Mouse (Mus musculus): Measurements from ENCODE around the gene Gorasp2.

Gene Gorasp2

DNA sequence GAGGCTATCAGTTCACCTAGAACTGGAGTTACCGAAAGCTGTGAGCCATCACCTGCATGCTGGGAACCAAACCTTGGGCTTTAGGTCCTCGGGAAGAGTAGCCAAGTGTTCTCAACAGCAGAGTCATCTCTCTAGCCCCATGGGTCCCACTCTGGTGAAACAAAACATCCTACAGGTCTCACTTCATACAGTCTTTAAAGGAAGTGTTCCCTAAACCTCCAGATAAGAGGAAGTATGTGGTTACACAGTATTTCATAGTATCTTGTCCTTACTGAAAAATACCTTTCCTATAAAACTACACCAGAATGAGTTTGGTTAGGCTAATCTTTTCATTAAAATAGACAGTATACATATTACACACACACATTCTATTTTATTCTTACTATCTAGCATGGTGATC, 81.2 kb downstream of the Gorasp2 start:
- DNase-seq (ENCODE audit: low spot score): no peak

DNA sequence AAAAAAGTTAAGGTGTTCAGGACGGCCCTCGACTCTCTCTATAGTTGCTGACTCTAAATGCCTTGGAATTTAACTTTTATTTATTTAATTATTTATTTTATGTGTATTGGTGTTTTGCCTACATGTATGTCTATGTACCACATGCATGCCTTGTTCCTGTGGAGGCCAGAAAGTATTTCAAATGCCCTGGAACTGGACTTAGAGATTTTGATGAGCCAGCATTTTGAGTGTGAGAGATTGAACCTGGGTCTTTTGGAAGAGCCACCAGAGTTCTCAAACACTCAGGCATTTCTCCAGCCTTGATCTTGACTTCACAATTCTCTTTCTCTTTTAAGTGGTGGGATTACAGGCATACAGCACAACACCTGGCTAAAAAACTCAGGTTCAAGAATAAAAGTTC, 90.3 kb downstream of the Gorasp2 start:
- DNase-seq (ENCODE audit: low spot score): no peak

DNA sequence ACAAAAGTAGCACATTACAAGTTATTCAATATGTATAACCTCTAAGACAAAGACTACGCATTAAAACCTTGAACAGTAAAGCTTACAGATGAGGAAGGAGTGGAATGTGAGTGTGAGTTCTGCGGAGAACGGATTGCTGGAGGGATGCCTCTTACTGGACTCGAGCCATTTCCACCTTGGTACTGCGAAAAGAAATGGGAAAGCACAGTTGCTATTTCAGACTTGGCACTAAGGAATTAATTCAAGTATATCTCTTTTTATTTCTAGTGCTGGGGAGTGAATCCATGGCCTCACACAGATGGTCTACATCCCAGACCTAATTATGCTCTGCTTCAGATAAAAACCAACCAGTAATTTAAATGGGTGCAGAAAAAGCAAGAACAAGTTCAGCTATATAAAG, 90.8 kb downstream of the Gorasp2 start:
- no peak for DNase-seq (ENCODE audit: low spot score)

Data from left cerebral cortex, adult 11 months (tissue).